Mouse (Mus musculus): ENCODE measurements around the gene Mindy4b-ps. TPM values are rescaled to one million over a fixed set of nuclear protein-coding genes. Genes with fewer than 3 reads are reported as not detected.

Mindy4b-ps gene
- polyA plus RNA-seq, 1 experiment from 2014 or later = 0.32 TPM

- no peak for ATAC-seq (ENCODE audit: insufficient number of reproducible peaks, insufficient read depth, low FRiP score, low read depth)
- 74% methylated on average over 1 of the region's 1 CpGs for WGBS
Measured at GRCm38 (mm10) chr3:58829926-58830325, 7.8 kb upstream of the Mindy4b-ps start.

GRCm38 (mm10) chr3:58828366-58829153, 6.4 kb upstream of the Mindy4b-ps start:
- Histone ChIP-seq H3K27ac (replicated peaks in 1 of 2; ENCODE audit: control insufficient read depth in 1 of 2, insufficient read depth in 1 of 2, low read depth in 2 of 2, low read length in 2 of 2) (no peak overlapping the region), H3K9ac (ENCODE audit: low read length) (no peak overlapping the region), H3K9me3 (ENCODE audit: control insufficient read depth, low read length) (no peaks in the 10 kb centered on the region), H3K4me3 (ENCODE audit: control insufficient read depth in 1 of 2, insufficient read depth in 1 of 2, low read depth in 1 of 2, low read length in 2 of 2) (no peak overlapping the region), H3K4me2 (ENCODE audit: low read length) (no peak overlapping the region), H3K4me1 (ENCODE audit: control insufficient read depth in 2 of 2, insufficient read depth in 2 of 2, low read length in 2 of 2) (no peaks in the 10 kb centered on the region), H3K27me3 (ENCODE audit: control insufficient read depth, insufficient read depth, low read length) (no peaks in the 10 kb centered on the region), H3K36me3 (ENCODE audit: control insufficient read depth, insufficient read depth, low read length) (no peaks in the 10 kb centered on the region)
- ATAC-seq (ENCODE audit: insufficient number of reproducible peaks, insufficient read depth, low FRiP score, low read depth) = no peak
- WGBS = 76% methylated on average over 14 of the region's 14 CpGs

More at GRCm38 (mm10) chr3:58829926-58830325, 7.8 kb upstream of the Mindy4b-ps start:
- Histone ChIP-seq H3K36me3 (ENCODE audit: control insufficient read depth, insufficient read depth, low read length) (no peaks in the 10 kb centered on the region), H3K9ac (ENCODE audit: low read length) (no peak overlapping the region), H3K27me3 (ENCODE audit: control insufficient read depth, insufficient read depth, low read length) (no peaks in the 10 kb centered on the region), H3K4me1 (ENCODE audit: control insufficient read depth in 2 of 2, insufficient read depth in 2 of 2, low read length in 2 of 2) (no peaks in the 10 kb centered on the region), H3K4me3 (ENCODE audit: control insufficient read depth in 1 of 2, insufficient read depth in 1 of 2, low read depth in 1 of 2, low read length in 2 of 2) (no peak overlapping the region), H3K27ac (replicated peaks in 1 of 2; ENCODE audit: control insufficient read depth in 1 of 2, insufficient read depth in 1 of 2, low read depth in 2 of 2, low read length in 2 of 2) (no peak overlapping the region), H3K9me3 (ENCODE audit: control insufficient read depth, low read length) (no peaks in the 10 kb centered on the region), H3K4me2 (ENCODE audit: low read length) (no peak overlapping the region)

- no peak for ATAC-seq (ENCODE audit: insufficient number of reproducible peaks, insufficient read depth, low FRiP score, low read depth)
- no peak overlapping the region for H3K4me3 ChIP-seq (ENCODE audit: control insufficient read depth in 1 of 2, insufficient read depth in 1 of 2, low read depth in 1 of 2, low read length in 2 of 2)
- H3K9ac ChIP-seq (ENCODE audit: low read length) = no peak overlapping the region
- no peaks in the 10 kb centered on the region for H3K27me3 ChIP-seq (ENCODE audit: control insufficient read depth, insufficient read depth, low read length)
- H3K27ac ChIP-seq (replicated peaks in 1 of 2; ENCODE audit: control insufficient read depth in 1 of 2, insufficient read depth in 1 of 2, low read depth in 2 of 2, low read length in 2 of 2) = no peak overlapping the region
- H3K4me1 ChIP-seq (ENCODE audit: control insufficient read depth in 2 of 2, insufficient read depth in 2 of 2, low read length in 2 of 2) = no peaks in the 10 kb centered on the region
- H3K36me3 ChIP-seq (ENCODE audit: control insufficient read depth, insufficient read depth, low read length) = no peaks in the 10 kb centered on the region
- no peaks in the 10 kb centered on the region for H3K9me3 ChIP-seq (ENCODE audit: control insufficient read depth, low read length)
- H3K4me2 ChIP-seq (ENCODE audit: low read length) = no peak overlapping the region
- 59% methylated on average over 4 of the region's 4 CpGs for WGBS
Measured at GRCm38 (mm10) chr3:58826266-58826665, 4.2 kb upstream of the Mindy4b-ps start.

DNA sequence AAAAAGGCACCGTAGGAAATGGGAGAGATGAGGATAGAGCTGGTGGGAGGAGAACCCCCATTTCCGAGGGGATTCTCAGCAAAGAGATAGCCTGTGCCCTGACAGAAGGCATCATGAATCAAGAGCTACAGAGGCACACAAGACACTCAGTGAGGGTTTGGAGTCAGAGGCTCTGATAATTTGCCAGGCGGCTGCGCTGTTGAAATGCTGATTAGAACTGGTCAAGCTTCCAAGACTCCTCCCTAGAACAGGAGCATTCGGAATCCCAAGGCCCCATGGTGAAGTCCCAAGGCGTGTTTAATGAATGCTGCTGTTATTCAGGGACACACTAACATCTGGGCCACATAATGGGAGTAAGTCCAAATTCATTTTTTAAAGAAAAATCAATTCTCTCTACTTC, 4.8 kb downstream of the Mindy4b-ps start:
- Histone ChIP-seq H3K36me3 (ENCODE audit: control insufficient read depth, insufficient read depth, low read length) (no peaks in the 10 kb centered on the region), H3K27ac (replicated peaks in 1 of 2; ENCODE audit: control insufficient read depth in 1 of 2, insufficient read depth in 1 of 2, low read depth in 2 of 2, low read length in 2 of 2) (no peak overlapping the region), H3K9ac (ENCODE audit: low read length) (no peak overlapping the region), H3K4me1 (ENCODE audit: control insufficient read depth in 2 of 2, insufficient read depth in 2 of 2, low read length in 2 of 2) (no peaks in the 10 kb centered on the region), H3K4me2 (ENCODE audit: low read length) (no peak overlapping the region), H3K9me3 (ENCODE audit: control insufficient read depth, low read length) (no peaks in the 10 kb centered on the region), H3K4me3 (ENCODE audit: control insufficient read depth in 1 of 2, insufficient read depth in 1 of 2, low read depth in 1 of 2, low read length in 2 of 2) (no peak overlapping the region), H3K27me3 (ENCODE audit: control insufficient read depth, insufficient read depth, low read length) (no peaks in the 10 kb centered on the region)
- no peak for ATAC-seq (ENCODE audit: insufficient number of reproducible peaks, insufficient read depth, low FRiP score, low read depth)
- WGBS = 18% methylated on average over 6 of the region's 6 CpGs

GRCm38 (mm10) chr3:58814191-58814590, 7.9 kb downstream of the Mindy4b-ps start:
- ATAC-seq (ENCODE audit: insufficient number of reproducible peaks, insufficient read depth, low FRiP score, low read depth) = no peak
- no peaks in the 10 kb centered on the region for H3K9me3 ChIP-seq (ENCODE audit: control insufficient read depth, low read length)
- no peaks in the 10 kb centered on the region for H3K27me3 ChIP-seq (ENCODE audit: control insufficient read depth, insufficient read depth, low read length)
- no peak overlapping the region for H3K4me3 ChIP-seq (ENCODE audit: control insufficient read depth in 1 of 2, insufficient read depth in 1 of 2, low read depth in 1 of 2, low read length in 2 of 2)
- no peaks in the 10 kb centered on the region; a peak in 1 of 4 replicates for H3K4me1 ChIP-seq (ENCODE audit: control insufficient read depth in 2 of 2, insufficient read depth in 2 of 2, low read length in 2 of 2)
- H3K9ac ChIP-seq (ENCODE audit: low read length) = no peak overlapping the region
- no peak overlapping the region for H3K4me2 ChIP-seq (ENCODE audit: low read length)
- H3K36me3 ChIP-seq (ENCODE audit: control insufficient read depth, insufficient read depth, low read length) = no peaks in the 10 kb centered on the region
- H3K27ac ChIP-seq (replicated peaks in 1 of 2; ENCODE audit: control insufficient read depth in 1 of 2, insufficient read depth in 1 of 2, low read depth in 2 of 2, low read length in 2 of 2) = no peak overlapping the region
- 85% methylated on average over 3 of the region's 3 CpGs for WGBS

- H3K4me2 ChIP-seq (ENCODE audit: low read length) = no peak overlapping the region
- 35% methylated on average over 11 of the region's 11 CpGs for WGBS
- no peak for ATAC-seq (ENCODE audit: insufficient number of reproducible peaks, insufficient read depth, low FRiP score, low read depth)
Measured at GRCm38 (mm10) chr3:58810353-58810752, 11.8 kb downstream of the Mindy4b-ps start.

DNA sequence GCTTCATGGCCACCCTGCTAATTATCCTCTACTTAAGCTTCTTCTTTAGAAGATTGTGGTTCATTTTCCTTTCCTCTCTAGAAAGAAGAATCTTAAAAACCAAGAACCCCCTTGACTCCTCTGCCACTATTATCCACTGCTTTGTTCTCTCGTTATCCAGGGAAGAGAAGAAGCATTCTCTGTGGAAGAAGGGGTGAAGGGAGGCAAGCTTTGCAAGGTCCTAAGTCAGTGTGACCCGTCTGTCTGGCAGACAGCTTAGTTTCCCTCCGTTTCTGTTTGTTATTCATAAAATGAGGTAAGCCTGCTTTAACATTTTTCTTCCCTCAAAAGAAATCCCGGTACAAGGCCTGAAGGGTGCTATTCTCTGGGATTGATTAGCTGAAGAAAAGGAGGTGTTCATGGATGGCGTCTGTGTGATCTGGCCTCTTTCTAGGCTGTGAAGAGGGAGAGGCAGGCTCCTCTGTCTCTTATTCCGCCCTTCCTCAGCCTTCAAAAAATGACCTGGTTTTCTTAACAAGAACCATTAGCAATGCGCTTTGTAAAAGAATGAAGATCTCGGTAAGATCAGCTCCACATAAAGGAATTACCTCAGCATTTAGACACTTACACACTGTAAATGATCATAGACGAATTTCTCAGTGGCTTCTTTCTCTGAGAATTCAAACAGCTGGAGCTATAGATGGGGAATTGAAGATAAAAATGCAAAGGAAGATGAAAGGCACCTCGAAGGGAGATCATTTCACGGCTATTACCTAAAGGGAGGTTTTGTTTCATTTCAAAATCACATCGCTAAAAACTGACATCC, 12.8 kb downstream of the Mindy4b-ps start:
- Histone ChIP-seq H3K4me2 (ENCODE audit: low read length) (no peak overlapping the region), H3K9ac (ENCODE audit: low read length) (no peak overlapping the region), H3K9me3 (ENCODE audit: control insufficient read depth, low read length) (no peaks in the 10 kb centered on the region), H3K4me3 (ENCODE audit: control insufficient read depth in 1 of 2, insufficient read depth in 1 of 2, low read depth in 1 of 2, low read length in 2 of 2) (no peak overlapping the region), H3K27ac (replicated peaks in 1 of 2; ENCODE audit: control insufficient read depth in 1 of 2, insufficient read depth in 1 of 2, low read depth in 2 of 2, low read length in 2 of 2) (no peak overlapping the region), H3K4me1 (ENCODE audit: control insufficient read depth in 2 of 2, insufficient read depth in 2 of 2, low read length in 2 of 2) (peaks cover 4 to 13% of the 10 kb centered on the region in 2 experiments), H3K36me3 (ENCODE audit: control insufficient read depth, insufficient read depth, low read length) (no peaks in the 10 kb centered on the region), H3K27me3 (ENCODE audit: control insufficient read depth, insufficient read depth, low read length) (no peaks in the 10 kb centered on the region)
- WGBS = 70% methylated on average over 12 of the region's 12 CpGs
- ATAC-seq (ENCODE audit: insufficient number of reproducible peaks, insufficient read depth, low FRiP score, low read depth) = no peak

More at GRCm38 (mm10) chr3:58810353-58810752, 11.8 kb downstream of the Mindy4b-ps start:
- H3K36me3 ChIP-seq (ENCODE audit: control insufficient read depth, insufficient read depth, low read length) = no peaks in the 10 kb centered on the region
- no peaks in the 10 kb centered on the region for H3K9me3 ChIP-seq (ENCODE audit: control insufficient read depth, low read length)
- no peak overlapping the region for H3K4me3 ChIP-seq (ENCODE audit: control insufficient read depth in 1 of 2, insufficient read depth in 1 of 2, low read depth in 1 of 2, low read length in 2 of 2)
- peaks cover 0 to 4% of the 10 kb centered on the region in 2 experiments; a peak in 3 of 4 replicates for H3K4me1 ChIP-seq (ENCODE audit: control insufficient read depth in 2 of 2, insufficient read depth in 2 of 2, low read length in 2 of 2)
- no peak overlapping the region for H3K27ac ChIP-seq (replicated peaks in 1 of 2; ENCODE audit: control insufficient read depth in 1 of 2, insufficient read depth in 1 of 2, low read depth in 2 of 2, low read length in 2 of 2)
- H3K9ac ChIP-seq (ENCODE audit: low read length) = no peak overlapping the region
- H3K27me3 ChIP-seq (ENCODE audit: control insufficient read depth, insufficient read depth, low read length) = no peaks in the 10 kb centered on the region
